Mouse (Mus musculus) megakaryocyte-erythroid progenitor cell, adult 5-6 weeks (primary cell): ENCODE results near the gene Pls3. TPM values are rescaled to one million over a fixed set of nuclear protein-coding genes. Genes with fewer than 3 reads are reported as not detected.
"Not testable (repeated sequence)": the region's sequence is repeated elsewhere in the genome, so short reads cannot be mapped to it uniquely, and the experiment has no call there.

Experiments used
- ATAC-seq: replicated peaks from 2 replicates; pipeline ENCODE4 v1.8.0; 2016; ENCODE audit warnings: mild to moderate bottlenecking, inconsistent platforms; ENCODE audit not compliant: severe bottlenecking, poor library complexity, low FRiP score, low TSS enrichment
- total RNA-seq, 2 experiments: library from RNA; stranded (forward) in 1 of 2; stranded (reverse) in 1 of 2; fragments of 200-1000, 215-1000 nt in 1 of 2; fragments of >200 nt in 1 of 2; fragmentation: Nextera tagmentation in 1 of 2; gene quantifications; 2 replicates each; pipeline ENCODE4 v1.2.3; 2014 to 2017

Gene Pls3
- total RNA-seq, 2 experiments from 2014 or later = not detected

DNA sequence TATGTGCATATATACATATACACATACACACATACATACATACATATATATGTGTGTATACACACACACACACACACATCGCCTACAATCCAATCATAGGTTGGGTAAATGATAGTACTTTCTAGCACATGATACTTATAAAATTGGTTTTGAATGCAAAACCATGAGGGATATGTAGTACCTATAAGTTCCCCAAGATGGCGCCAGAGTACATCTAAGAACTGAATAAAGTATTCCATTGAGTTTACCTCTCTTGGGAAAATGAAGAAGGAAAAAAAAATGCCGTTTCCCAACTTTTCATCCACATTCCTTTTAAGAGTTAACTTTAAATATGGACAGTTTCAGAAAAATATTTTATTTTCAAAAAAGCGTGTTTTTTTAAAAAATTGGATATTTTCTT lies 78.4 kb downstream of the Pls3 start:
- no peak for ATAC-seq

GRCm38 (mm10) chrX:75779796-75780195 lies 95.2 kb downstream of the Pls3 start:
- no peak for ATAC-seq

DNA sequence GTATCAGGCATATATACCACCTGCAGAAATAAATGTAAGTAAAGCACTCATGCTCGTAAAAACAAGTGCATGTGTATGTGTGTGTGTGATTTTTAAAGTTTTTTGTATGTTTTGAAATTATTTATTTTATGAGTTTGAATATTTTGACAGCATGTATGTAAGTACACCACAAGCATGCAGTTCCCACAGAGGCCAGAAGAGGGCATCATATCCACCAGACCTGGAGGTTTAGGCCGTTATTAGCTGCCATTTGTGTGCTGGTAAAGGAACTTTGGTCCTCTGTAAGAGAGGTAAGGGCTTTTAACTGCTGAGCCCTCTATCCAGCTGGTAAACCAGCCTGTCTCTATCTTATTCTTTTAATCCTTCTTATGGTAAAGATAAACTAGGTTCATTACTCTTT lies 97.5 kb downstream of the Pls3 start:
- ATAC-seq = no peak

- peak; percentile 14; the same call in 1 of the 2 replicates for ATAC-seq
Observed at GRCm38 (mm10) chrX:75764794-75765328, 110.1 kb downstream of the Pls3 start.

GRCm38 (mm10) chrX:75764135-75764793 lies 110.7 kb downstream of the Pls3 start:
- peak; percentile 96 for ATAC-seq

- ATAC-seq = not testable (repeated sequence)
Observed at GRCm38 (mm10) chrX:75759461-75759860, 115.5 kb downstream of the Pls3 start.

DNA sequence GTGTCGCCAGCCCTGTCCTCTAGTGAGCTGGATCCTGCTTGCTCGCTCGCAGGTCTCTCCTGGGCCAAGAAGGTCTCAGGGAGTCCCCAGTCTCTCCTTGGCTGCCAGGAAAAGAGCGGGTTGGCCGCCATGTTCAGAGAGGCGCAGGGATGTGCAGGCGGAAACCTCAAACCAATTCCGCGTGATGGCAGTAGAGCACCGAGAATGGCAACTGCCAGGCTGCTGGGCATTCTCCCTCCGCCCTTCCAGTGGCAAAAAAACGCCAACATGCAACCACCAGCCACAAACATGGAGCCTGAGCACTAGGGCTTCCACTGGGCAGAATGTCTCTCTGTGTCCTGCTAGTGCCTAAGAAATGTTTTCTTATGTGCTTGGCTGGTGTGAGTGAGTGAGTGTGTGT lies 115.9 kb downstream of the Pls3 start:
- ATAC-seq = not testable (repeated sequence)

GRCm38 (mm10) chrX:75757966-75758365 lies 117.0 kb downstream of the Pls3 start:
- ATAC-seq = not testable (repeated sequence)

DNA sequence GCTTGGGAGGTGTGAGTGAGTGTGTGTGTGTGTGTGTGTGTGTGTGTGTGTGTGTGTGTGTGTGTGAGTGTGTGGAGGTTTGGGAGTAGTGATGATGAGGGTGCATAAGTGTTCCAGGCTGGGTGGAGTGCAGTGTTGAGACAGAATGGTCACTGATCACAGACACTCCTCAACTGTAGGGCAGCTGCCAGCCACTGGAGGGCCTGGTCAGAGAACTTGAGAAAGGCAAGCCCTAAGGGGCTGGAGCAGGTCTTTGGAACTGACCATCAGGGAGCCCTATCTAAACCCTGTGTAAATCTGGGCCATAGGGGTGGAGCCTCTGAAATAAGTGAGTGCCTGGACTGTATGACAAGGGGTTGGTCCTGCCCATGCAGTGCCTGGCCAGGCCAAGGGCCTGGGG lies 120.5 kb downstream of the Pls3 start:
- ATAC-seq = not testable (repeated sequence)

- not testable (repeated sequence) for ATAC-seq
Observed at GRCm38 (mm10) chrX:75750126-75750725, 124.8 kb downstream of the Pls3 start.

DNA sequence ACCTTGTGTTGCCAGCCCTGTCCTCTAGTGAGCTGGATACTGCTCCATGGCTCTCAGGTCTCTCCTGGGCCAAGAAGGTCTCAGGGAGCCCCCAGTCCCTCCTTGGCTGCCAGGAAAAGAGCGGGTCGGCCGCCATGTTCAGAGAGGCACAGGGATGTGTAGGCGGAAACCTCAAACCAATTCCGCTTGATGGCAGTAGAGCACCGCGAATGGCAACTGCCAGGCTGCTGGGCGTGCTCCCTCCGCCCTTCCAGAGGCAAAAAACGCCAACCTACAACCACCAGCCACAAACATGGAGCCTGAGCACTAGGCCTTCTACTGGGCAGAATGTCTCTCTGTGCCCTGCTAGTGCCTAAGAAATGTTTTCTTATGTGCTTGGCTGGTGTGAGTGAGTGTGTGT lies 125.7 kb downstream of the Pls3 start:
- not testable (repeated sequence) for ATAC-seq

DNA sequence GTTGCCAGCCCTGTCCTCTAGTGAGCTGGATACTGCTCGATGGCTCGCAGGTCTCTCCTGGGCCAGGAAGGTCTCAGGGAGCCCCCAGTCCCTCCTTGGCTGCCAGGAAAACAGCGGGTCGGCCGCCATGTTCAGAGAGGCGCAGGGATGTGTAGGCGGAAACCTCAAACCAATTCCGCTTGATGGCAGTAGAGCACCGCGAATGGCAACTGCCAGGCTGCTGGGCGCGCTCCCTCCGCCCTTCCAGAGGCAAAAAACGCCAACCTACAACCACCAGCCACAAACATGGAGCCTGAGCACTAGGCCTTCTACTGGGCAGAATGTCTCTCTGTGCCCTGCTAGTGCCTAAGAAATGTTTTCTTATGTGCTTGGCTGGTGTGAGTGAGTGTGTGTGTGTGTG lies 130.5 kb downstream of the Pls3 start:
- ATAC-seq = not testable (repeated sequence)

- ATAC-seq = not testable (repeated sequence)
Observed at GRCm38 (mm10) chrX:75739464-75739863, 135.5 kb downstream of the Pls3 start.
